In genomic region chr9:79948376-79948775, GRCm38 (mm10) we compare ENCODE assay signal across 19 mouse cellular contexts.
"Had no signal": no experiment of that assay in that cellular context is flagged by ENCODE, and none has a peak within 500 bp of the region (broad histone marks: within the 10 kb centered on the region; RNA-seq: fewer than 3 reads in every experiment).

No protein-coding gene starts in this region.

- H3K4me3 ChIP-seq: layer of hippocampus, adult 2 months; left cerebral cortex, adult 2 months; limb, embryonic 15.5 days; megakaryocyte, embryonic 14.5 days; midbrain, embryonic 13.5 days; myocyte; neural tube, embryonic 15.5 days; stomach, embryonic 15.5 days had no signal

- ATAC-seq: inflammation-experienced regulatory T-cells, adult 6 months; intestine, postnatal 0 days; midbrain, embryonic 13.5 days had no signal

- H3K9me3 ChIP-seq: limb, embryonic 15.5 days; megakaryocyte, embryonic 14.5 days; midbrain, embryonic 13.5 days; neural tube, embryonic 15.5 days; stomach, embryonic 15.5 days had no signal

- DNase-seq: kidney, adult 8-10 months; kidney, postnatal 4 days; lung, embryonic 14.5 days; lung, postnatal 10 days; lung, postnatal 4 days; right cerebral cortex, postnatal 4 days; spleen, adult 18-20 months; thymus, postnatal 36 days had no signal

- H3K27me3 ChIP-seq: limb, embryonic 15.5 days; megakaryocyte, embryonic 14.5 days; midbrain, embryonic 13.5 days; neural tube, embryonic 15.5 days; stomach, embryonic 15.5 days had no signal

- H3K4me1 ChIP-seq: midbrain, embryonic 13.5 days; neural tube, embryonic 15.5 days had no signal

- H3K9ac ChIP-seq: limb, embryonic 15.5 days; lung, embryonic 14.5 days; midbrain, embryonic 13.5 days; neural tube, embryonic 15.5 days; stomach, embryonic 15.5 days had no signal

- H3K4me2 ChIP-seq: limb, embryonic 15.5 days; lung, embryonic 14.5 days; midbrain, embryonic 13.5 days; neural tube, embryonic 15.5 days; stomach, embryonic 15.5 days had no signal

- H3K27ac ChIP-seq: kidney, postnatal 0 days; layer of hippocampus, adult 2 months; left cerebral cortex, adult 2 months; limb, embryonic 15.5 days; midbrain, embryonic 13.5 days; neural tube, embryonic 15.5 days; stomach, embryonic 15.5 days had no signal

- H3K36me3 ChIP-seq: limb, embryonic 15.5 days; midbrain, embryonic 13.5 days; neural tube, embryonic 15.5 days; stomach, embryonic 15.5 days had no signal
